Mouse (Mus musculus): ENCODE measurements around the gene Sdk1.

DNA sequence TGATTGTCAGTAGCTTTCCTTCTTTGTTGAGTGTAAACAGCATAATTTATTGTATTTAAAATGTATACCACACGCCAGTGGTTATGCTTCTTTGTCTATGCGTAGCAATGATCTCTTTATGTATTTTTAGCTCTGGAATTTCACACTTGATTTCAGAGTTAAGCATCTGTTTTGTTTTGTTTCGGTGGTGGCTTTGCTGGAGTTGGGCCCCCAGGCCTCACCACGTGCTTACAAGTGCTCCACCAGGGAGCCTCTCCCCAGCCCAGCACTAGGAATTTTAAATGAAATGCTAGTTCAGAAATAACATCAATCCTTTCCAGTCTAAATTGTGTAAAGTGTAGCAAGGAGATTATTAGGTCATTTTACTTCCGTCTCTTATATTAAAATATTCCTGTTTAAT lies 227.5 kb downstream of the Sdk1 start:
- TF ChIP-seq CTCF (IDR thresholded peaks at IDR 0.05; ENCODE audit: low read depth, low read length): no peak
- no peak for TF ChIP-seq POLR2A (IDR thresholded peaks at IDR 0.05; ENCODE audit: extremely low read depth, insufficient read depth, low read length)
